Mouse (Mus musculus) layer of hippocampus, adult 18-20 months (tissue): ENCODE data around the gene Ggn. TPM values are rescaled to one million over a fixed set of nuclear protein-coding genes. Genes with fewer than 3 reads are reported as not detected.
"Not testable (repeated sequence)": the region's sequence is repeated elsewhere in the genome, so short reads cannot be mapped to it uniquely, and the experiment has no call there.

Source experiments
- DNase-seq, 2 experiments: peaks; one replicate each; pipeline ENCODE4 v3.0.0; 2022; ENCODE audit warnings: low spot score in 2 of 2
- long read RNA-seq: library from polyadenylated mRNA; stranded (forward); transcript quantifications from one replicate; pipeline ENCODE4 v2.0.0, GENCODE M21; 2021
- total RNA-seq, 2 experiments: library from RNA; stranded (reverse); gene quantifications; 2 replicates each; pipeline ENCODE4 v1.2.3; 2021

The Ggn gene
- total RNA-seq, result 1 to 10 TPM in 1 of 2 experiments, under 1 TPM in 1; 0.82 to 1.2 TPM
- long read RNA-seq, result 0 reads

DNA sequence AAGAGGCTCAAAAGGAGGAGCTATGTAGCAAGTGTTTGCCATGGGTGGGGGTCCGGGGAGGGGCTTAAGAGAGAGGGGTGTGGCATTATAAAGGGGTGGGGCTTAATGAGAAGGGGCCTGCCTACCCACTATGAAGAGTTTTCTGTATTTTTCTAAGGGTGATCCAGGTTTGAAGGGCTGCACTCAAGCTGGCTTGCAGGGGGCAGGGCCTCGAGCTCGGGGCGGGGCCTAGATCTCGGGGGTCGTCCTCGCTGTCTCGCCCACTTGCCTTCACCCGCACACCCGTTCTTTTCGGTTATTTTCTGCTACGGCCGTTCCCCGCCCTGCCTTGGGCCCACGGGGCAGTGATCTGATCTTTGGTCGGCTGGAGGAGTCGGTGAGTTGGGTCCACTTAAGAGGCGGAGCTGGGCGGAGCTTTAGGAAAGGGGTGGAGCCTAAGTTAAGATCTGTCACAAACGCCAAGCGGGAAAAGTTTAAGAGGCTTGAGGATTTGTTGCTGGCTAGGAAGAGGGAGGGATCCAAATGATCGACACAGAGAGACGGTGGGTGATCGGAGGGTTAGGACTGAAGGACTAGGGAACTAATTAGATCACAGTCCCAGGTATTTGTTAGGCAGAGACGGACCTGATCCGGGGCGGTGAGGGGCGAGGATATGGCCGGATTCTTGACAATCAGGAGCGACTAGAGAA lies at the start of gene Ggn, which contains the start of gene Spred3:
Gene Ggn, plus strand, starts transcription at position 145 of the 689 bp plus-strand sequence.
Gene Spred3, minus strand, starts transcription at position 346 of the 689 bp plus-strand sequence.
- DNase-seq, result peak in 1 of 2 experiments; percentile 41

DNA sequence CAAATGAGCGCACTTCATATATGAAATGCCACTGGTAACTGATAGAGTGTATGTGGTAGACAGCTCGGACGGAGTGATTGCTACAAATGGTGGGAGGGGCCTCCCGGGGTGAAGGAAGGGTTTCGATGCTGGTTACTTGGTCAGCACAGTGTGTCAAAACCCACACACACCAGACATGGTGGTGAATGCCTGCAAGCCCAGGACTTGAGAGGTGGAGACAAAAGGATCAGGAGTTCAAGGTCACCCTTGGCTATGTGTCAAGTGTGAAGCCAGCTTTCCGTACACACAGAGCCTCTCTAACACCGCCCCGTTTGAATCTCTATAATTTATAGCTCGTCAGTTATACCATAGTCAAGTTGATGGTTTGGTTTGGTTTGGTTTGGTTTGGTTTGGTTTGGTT lies 47.2 kb upstream of the Ggn start:
- DNase-seq, result no peak

DNA sequence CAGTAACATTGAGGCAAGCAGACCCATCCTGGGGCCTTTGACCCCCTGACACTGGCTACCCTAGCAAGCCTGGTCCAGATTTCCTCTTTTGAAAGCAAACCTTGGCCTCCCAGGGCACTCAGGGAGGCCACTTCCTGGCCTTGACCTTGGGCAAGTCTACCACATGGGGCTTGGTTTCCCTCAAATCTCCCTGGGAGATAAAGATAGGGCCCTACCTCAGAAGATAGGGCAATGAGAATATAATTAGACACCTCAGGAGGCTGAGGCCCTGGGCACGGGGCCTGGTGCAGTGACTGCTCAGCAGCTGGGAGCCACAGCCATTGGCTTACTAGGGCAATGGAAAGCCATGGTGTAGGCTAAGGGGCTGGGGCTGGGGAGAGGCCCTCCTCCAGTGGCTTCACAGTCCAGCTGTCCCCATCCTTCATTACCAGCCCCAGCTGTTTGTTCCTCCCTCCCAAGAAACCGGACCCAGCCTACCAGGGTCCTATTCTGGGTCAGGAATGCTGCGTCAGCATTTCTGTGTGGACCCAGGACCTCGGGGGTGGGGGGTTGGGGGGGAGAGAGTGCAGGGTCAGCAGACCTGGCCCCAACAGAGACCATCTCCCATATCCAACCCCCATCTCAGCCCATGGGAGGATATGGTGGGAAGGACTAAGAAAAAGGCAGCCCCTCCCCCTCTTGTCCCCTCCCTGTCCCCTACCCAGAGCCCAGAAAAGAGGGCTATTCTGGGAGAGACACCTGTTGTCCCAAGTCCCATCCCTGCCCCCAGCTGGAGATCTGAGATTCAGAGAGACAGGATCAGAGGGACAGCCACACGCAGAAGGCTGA lies 46.3 kb upstream of the Ggn start:
- no peak for DNase-seq

DNA sequence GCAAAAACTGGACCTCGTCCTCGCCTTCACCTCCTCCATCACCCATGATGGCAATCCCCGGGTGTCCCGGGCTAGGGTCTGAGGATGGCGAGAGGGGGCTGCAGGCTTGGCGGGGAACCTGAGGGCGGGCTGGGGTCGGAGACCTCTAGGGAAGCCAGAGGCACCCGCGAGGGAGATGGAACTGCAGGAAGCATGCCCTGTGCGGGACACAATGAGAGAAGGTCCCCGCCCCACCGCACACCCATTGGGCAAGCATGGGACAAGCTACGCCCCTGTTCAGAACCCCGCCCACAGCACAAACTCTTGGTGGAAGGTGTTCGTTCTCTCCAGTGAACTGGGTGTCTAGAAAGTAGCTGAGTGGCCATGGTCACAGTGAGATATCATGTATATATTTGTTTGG lies 45.0 kb upstream of the Ggn start, which contains the start of gene Ryr1:
Gene Ryr1, minus strand, starts transcription at position 210 of the 400 bp plus-strand sequence.
- no peak for DNase-seq

DNA sequence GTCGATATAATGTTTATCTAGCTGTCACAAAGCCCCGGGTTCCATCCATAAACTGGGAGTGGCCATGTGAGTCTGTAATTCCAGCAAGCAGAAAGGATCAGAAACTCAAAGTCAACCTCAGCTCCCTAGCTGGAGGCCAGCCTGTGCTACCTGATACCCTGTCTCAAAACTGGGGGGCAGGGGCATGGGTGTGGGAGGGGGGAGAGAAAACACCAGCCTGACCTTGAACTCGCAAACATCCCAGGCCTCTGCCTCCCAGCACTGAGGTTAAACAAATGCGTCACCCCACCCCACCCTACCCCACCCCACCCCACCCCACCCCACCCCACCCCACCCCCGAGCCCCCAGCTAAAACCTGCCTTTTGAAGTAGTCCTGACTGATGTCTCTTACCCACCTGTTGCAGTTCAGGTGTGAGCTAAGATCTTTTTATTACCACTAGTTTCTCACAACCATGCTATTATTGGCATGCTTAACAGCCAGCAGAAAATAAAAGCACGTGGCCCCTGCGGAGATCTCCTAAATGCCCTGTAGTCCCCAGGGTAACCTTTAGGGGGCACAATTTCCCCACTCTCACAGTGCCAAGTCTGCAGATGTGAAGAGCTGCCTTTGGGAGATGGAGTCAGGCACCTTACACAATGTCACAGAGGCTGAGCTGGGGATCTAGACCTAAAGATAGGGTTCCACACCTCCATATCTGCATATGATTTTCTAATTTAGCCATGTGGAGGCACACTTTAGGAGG lies 43.7 kb upstream of the Ggn start:
- peak in 1 of 2 experiments; percentile 44 for DNase-seq

DNA sequence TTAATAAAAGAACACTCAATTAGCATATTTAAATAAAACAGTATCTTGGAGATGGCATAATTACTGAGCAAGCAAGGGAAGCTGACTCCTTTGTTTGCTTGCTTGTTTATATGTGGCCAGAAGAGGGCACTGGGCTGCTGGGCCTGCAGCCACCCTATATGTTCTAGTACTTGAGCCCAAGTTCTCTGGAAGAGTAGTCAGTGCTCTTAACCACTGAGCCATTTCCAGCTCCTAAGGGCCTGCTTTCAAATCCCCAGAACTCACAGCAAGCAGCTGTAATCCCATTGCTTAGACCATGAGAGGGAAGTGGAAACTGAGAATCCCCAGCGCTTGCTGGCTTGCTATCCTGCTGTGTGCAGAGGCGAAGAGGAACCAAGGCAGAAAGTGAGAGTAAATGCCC lies 41.3 kb upstream of the Ggn start:
- no peak for DNase-seq

DNA sequence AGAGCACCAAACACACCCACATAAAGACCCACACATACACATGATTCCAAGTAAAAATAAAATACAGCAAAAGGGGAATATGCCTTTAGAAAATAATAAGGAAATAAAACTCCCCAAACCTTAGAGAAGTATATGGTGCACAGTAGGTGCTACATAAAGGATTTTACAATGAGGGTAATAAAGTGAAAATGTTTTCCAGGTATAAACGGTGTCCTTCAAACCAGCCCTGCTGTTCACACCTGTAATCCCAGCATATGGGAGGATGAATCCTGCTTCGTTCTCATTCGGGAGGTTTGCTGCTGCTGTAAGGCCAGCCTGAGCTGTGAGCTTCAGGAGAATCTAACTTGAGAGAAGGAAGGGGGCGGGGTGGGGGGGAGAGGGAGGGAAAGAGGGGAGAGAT lies 35.8 kb upstream of the Ggn start:
- no peak for DNase-seq

DNA sequence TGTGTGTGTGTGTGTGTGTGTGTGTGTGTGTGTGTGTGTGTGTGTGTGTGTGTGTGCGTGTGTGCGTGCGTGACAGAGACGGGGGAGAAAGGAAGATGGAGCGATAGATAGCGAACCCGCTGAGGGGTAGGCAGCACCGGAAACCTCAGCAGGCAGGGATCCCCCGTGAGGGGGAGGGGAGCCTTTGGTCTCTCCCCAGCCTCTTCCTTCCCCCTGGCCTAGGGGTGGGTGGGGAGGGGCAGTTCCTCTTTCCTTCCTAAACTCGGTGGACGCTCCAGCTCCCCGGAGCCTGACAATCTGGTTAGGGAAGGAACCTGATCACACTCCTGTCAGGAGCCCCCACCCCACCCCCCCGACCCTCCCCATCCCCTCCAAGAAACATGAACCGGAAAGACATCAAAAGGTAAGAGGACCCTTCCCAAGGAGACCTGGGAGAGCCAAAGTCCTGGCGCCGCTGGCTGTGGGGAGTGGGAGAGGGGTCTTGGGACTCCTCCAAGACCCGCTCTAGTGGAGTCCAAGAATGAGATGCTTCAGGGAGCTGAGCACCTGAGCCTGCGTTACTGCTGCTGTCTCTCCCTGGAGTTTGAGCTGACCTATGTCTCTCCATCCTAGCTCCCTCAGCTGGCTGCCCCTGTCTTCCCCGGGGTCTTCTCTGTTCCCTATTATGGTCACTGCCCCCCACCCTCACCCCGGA lies 35.2 kb upstream of the Ggn start, which contains the start of gene Rasgrp4:
Gene Rasgrp4, plus strand, starts transcription at position 159 of the 694 bp plus-strand sequence.
- no peak for DNase-seq

DNA sequence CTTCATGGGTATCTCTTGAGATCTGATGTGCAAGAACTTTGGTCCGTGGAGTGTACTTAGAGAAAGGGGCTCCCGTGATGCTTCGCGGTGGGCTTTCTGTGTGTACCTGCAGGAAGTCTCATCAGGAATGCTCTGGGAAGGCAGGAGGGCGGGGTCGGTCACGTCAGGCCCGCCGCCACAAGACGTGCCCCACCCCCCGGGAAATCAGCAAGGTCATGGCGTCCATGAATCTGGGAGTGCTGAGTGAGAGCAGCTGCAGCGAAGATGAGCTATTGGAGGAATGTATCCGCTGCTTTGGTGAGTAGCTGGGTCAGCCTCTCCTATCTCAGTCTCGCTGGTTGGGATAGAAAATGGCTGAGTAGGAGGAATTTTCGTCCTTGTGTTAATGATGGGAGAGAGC lies 32.6 kb upstream of the Ggn start:
- DNase-seq, result no peak

DNA sequence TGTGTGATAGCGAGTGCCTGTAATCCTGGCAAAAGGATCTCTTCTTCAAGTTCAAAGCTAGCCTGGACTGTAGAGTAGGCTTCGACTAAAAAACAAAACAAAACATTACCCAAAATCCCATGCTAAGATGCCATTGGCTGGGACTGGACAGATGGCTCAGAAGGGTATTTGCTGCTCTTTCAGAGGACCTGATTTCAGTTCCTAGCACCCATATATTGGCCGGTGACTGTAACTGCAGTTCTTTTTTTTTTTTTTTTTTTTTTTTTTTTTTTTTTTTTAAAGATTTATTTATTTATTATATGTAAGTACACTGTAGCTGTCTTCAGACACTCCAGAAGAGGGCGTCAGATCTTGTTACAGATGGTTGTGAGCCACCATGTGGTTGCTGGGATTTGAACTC lies 30.8 kb upstream of the Ggn start:
- not testable (repeated sequence) for DNase-seq

DNA sequence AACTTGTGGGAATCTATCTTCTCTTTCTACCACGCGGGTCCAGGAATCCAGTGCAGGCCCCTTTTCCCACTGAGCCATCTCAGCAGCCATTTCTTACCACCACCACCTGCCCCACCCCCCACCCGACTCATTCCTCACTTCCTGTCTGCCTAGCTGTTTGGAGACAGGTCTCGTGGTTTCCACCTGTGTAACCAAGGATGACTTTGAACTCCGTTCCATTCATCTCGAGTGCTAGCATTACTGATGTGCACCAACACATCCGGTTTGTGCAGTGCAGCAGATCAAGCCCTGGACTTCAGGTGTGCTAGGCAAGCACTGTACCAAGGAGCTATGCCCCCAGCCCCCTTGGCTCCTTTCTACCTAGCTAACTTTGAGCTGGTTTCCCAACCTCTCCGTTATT lies 28.6 kb upstream of the Ggn start:
- DNase-seq, result no peak

DNA sequence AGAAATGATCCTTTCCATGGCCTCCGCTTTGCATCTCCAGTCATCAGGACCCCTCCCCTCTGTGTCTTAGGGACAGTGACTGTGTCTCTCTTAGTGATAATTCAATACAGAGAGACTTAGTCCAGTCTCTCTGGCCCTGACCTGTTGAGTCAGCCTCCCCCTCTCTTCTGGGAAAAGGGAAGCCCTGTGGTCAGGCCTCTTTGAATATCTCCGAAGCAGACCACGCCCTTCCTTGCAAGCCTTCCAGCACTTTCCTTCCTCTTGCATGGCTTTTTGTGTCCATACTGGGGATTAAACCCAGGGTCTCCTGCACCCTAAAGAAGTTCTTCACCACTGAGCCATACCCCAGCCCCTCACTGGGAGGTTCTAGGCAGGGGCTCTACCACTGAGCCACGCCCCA lies 26.0 kb upstream of the Ggn start:
- DNase-seq, result no peak

DNA sequence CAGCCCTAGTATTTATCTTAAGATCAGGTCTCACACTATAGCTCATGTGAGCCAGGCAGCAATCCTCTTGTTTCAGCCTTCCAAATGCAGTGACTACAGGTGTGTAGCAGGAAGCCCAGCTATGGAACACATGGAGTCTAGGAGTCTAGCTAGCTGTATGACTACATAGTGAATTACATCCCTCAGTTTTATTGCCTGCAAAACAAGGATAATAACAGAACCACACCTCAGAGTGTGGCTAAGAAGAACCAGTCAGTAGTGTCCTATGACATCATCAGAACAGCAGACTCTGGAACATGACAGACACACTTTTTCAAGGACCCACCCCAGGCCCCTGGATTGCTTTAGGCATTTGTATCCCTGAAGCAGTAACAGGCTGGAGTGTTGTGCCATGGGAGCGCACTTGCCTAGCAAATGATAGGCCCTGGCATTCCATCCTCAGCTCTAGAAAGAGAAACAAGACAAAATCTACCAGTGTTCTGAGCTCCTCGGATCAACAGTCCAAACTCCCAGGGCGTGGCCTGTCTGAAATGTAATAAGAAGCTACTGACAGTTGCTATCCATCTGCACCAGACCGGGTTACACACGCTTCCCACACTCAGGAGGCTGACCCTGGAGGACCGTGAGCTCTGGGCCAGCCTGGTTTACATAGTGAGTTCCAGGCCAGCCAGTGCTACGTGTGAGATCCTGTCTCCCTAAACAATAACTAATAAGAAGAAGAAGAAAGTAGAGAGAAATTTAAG lies 23.2 kb upstream of the Ggn start:
- DNase-seq, result no peak

DNA sequence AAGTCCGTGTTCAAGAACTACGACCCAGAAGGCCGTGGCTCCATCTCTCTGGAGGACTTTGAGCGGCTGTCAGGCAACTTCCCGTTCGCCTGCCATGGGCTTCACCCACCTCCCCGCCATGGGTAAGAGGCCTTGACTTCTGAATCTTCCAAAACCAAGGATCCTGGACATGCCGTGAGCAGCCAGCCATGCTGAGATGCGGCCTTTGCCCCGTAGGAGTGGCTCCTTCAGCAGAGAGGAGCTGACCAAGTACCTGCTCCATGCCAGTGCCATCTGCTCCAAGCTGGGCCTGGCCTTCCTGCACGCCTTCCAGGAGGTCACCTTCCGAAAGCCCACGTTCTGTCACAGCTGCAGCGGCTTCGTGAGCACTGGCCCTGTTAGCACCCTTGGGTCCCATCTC lies 21.2 kb upstream of the Ggn start:
- no peak for DNase-seq

DNA sequence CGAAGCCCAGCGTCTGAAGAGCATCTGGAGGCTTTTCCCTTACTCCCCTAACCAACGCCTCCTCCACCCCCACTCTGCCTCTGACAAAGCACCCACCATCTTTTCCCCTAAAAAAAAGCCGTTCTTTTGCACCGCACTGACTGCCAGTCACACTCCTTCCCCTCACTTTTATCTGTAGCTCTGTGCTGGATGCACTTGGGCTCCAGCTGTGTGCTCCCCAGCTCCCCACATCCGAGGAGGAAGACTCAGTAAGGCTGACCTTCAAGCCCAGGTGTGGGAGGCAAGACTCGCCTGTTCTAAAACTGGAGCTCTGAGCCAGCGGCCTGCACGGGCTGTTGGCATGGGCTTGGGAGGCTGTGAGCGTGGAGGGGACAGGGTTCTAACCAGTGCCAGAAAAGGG lies 18.5 kb upstream of the Ggn start:
- DNase-seq, result no peak

DNA sequence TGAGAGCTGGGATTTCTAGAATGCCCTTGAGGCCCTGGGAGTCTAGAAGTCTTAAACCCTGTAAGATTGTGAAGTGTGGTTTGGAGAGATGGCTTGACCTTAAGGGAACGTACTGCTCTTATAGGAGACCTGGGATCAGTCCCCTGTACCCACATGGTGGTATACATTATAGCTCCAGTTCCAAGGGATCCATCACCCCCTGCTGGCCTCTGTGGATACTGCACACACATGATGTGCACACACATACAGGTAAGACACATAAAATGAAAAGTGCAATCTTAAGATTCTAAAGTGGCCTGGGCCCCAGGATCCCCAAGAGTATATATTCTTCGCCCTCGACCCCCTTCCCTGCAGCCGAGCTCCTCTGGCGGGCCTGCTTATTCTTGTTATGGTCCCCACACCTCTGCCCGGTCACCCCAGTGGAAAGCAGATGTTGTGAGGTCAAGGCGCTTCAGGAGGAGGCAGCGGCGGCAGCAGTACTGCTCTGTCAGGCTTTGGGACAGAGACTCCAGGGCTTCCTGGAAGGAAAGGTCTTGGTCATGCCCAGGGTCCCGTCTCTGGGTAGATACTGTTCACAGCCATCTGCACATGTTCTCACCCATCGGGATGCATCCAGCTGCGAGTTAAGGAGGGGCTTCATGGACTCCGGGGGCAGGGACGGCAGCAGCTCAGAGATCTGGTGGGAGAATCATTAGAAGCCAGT lies 15.8 kb upstream of the Ggn start:
- no peak for DNase-seq

DNA sequence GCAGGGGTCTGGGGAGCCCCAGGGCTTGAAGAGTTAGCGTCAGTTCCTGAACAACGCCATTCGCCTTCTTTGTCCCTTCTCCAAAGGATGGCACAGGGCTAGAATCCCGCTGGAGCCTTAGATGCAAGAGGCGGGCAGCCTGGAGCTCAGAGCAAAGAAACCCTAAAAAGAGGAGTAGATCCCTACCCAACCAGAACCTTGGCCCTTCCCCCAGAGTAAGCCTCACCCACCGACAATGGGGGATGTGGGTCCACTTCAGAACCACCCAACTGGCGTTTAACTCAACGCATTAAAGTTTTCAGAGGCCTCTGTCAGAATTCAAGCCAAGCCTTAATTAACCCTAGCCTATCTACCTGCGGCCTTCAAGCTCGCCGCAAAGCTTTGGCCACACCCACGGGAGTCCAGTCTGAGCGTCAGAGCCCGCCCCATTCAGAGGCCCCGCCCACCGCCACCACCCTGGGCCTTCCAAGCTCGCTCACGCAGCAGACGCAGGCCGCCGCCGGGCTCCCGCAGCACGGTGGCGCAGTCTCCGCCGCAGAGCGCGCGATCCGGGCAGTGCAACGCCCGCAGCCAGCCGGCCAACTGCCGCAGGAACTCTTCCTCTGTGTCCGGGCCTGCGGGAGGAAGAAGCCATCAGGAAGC lies 14.7 kb upstream of the Ggn start:
- DNase-seq, result peak; percentile 87 to 94

DNA sequence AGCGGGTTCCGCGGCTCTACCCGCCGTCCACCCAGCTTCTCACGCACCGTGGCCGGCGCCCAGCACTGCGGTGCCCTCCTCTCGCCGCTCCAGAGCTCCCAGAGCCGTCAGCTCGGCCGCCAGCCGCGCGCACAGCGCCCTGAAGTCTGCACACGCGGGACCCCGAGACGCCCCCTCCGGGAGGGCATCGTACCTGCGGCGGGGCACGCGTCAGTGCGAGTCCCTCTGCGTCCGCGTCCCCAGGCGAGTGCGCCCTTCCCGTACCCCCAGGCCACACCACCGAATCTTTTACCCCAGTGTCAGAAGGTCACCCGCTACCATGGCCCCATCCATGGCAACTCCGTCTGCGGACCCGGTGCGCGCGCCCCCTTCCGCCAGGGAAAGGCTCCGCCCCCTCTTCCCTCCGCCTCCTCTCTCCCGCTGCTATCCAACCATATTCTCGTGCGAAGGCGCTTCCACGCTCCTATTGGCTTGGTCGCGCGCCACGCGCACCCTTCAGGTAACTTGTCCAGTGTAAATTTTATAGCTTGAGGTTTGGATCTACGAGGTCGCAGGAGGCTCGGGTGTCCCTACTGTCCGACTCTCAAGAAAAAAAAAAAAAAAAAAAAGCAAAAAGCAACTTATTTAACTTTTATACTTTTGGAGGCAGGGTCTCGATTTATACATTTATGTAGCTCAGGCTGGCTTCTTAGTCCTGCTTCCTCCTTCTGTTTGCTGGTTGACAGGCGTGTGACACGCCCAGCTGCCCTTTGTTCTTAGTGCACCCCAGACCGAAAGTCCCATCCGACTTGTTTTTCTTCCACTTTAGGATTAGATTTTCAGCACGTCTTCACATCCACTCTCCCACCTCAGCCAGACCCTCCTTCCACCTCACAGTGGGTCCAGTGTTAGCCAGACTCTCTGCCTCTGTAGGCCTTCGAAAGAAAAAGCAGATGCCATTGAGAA lies 13.9 kb upstream of the Ggn start, which contains the start of gene Fam98c:
Gene Fam98c, minus strand, starts transcription at position 397 of the 945 bp plus-strand sequence.
- DNase-seq, result peak; percentile 84 to 88
